Mouse (Mus musculus) T-cell, adult 2 months (primary cell): ENCODE measurements around the gene Usp48.

Experiments
- DNase-seq: peaks from one replicate; pipeline ENCODE4 v3.0.0; 2022; ENCODE audit warnings: low spot score

Usp48 gene

DNA sequence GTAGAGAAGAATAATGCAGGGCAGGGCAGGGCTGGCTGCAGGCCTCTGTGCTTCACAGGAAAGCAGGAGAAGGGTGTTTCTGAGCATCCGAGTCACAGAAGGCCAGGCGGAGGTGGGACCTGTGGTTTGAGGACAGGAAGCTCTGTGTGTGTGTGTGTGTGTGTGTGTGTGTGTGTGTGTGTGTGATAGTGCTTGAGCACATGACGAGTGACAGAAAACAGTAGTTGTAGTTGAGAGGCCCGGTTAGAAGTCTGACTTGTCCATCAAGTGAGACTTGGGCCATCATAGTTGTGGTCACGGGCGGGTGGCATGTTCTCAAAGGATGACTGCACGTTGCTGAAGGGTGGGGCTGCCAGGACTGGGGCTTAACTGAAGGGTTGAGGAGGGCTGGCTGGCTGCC, 16.1 kb downstream of the Usp48 start:
- peak; percentile 68 for DNase-seq

- DNase-seq, result no peak
Measured at GRCm38 (mm10) chr4:137610256-137610655, 16.7 kb downstream of the Usp48 start.

- no peak for DNase-seq
Measured at GRCm38 (mm10) chr4:137622847-137623246, 29.3 kb downstream of the Usp48 start.

GRCm38 (mm10) chr4:137627476-137628235, 34.1 kb downstream of the Usp48 start:
- no peak for DNase-seq

GRCm38 (mm10) chr4:137628400-137628799, 34.8 kb downstream of the Usp48 start:
- no peak for DNase-seq

DNA sequence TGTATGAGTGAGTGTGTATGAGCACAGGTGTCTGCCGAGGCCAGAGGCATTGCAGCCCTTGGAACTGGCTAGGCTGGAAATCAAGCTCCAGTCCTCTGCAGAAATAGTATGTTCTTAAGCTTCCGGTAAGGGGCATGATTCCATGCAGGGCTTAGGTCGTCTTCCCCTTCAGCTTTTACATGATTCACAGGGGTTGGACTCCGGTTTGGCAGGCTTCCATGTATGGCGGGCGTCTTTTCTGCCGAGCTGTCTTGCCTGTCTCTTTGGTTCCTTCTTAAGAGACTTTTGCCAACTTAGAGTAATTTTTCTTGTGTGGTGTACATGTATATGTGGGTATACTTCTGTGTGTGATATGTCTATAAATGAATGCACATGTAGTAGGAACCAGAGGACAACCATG, 35.8 kb downstream of the Usp48 start:
- DNase-seq, result no peak

- DNase-seq, result no peak
Measured at GRCm38 (mm10) chr4:137630153-137630552, 36.6 kb downstream of the Usp48 start.

DNA sequence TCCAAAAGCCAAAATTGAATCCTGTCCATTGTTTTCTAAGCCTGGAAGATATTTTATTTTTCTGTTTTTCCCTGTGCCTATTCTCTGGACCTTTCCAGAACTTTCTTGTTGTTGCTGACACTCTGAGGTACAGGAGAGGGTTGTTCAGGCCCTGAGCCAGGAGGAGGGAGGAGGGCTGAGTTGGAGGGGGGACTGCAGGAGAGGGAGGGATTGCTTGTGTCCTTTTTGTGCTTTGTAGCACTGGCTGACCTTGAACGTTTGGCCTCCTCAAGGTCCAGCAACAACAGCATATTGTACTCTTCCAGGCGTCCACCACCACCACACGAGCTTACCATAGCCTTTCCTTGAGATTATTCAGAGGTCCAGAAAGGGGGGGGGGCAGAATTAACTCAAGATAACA, 38.0 kb downstream of the Usp48 start:
- no peak for DNase-seq

GRCm38 (mm10) chr4:137633394-137633793, 39.8 kb downstream of the Usp48 start:
- DNase-seq, result no peak

DNA sequence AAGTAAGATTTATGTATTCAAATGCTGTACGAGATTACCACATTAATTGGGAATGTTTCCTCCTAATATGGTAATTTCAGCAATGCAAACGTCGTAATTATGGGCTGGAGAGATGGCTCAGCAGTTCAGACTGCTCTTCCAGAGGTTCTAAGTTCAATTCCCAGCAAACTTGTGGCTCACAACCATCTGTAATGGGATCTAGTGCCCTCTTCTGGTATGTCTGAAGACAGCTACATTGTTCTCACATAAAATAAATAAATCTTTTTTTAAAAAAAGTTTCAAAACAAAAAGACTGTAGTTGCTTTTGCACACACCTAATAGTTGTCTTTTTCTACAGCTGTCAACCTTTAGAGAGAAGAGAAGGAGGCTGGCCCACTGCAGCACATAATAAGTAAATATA, 43.0 kb downstream of the Usp48 start:
- no peak for DNase-seq

- peak; percentile 65 for DNase-seq
Measured at GRCm38 (mm10) chr4:137641556-137641955, 48.0 kb downstream of the Usp48 start.

GRCm38 (mm10) chr4:137642101-137642500, 48.5 kb downstream of the Usp48 start:
- DNase-seq, result no peak

DNA sequence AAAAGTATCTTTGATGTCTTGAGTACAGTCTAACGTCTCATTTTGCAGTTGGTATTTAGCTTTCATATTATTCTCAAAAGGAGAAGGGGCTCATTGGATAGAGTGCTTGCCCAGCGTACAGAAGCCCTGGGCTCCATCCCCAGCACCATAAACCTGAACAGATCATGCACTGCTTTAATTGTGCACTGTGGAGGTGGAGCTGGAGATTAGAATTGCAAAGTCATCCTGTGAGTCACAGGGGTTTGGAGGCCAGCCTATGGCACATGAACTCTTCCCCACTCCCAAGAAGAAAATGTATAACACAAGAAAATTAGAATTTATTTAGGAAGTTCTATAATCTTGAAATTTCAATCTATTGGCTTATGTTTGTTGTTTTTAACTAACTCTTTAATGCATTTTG, 49.9 kb downstream of the Usp48 start:
- no peak for DNase-seq

GRCm38 (mm10) chr4:137646262-137646661, 52.7 kb downstream of the Usp48 start:
- no peak for DNase-seq

DNA sequence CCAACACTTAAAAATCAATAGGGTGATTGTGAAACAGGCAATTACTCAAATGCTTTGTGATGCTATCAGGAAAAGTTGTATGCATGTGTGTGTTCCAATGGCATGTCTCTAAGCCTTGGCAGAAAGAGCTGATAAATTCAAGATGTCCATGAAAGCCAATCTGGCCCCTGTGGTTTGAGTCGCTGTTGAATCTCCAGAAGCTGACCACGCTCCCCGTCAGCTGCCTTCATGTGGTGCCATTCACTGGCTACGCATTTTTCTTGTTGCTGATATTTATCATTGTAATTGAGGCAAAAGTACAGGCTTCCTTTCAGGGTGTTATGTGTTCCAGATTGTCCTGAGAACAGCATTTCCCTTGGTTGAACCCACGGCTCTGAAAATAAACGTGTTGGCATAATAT, 54.1 kb downstream of the Usp48 start:
- DNase-seq, result no peak

- DNase-seq, result no peak
Measured at GRCm38 (mm10) chr4:137648230-137648629, 54.7 kb downstream of the Usp48 start.

DNA sequence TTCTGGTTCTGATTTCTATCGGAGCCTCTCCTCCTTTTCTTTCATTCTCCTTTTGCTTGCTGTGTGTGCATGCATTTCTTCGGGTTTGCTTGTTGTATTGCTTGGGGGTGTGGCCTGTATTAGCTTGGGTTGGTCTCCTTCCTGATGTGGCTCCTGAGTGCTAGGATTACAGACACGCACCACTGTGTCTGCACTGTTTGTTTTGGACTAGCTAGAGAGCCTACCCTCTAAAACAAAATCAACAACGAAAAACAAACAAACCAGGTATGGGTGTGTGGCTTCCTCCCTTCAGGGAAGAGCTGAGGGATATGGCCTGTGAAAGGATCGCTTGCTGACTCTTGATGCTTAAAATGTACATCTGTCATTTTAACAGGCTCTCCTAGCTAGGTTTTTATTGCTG, 57.4 kb downstream of the Usp48 start:
- no peak for DNase-seq

- DNase-seq, result no peak
Measured at GRCm38 (mm10) chr4:137652835-137653346, 59.3 kb downstream of the Usp48 start.

DNA sequence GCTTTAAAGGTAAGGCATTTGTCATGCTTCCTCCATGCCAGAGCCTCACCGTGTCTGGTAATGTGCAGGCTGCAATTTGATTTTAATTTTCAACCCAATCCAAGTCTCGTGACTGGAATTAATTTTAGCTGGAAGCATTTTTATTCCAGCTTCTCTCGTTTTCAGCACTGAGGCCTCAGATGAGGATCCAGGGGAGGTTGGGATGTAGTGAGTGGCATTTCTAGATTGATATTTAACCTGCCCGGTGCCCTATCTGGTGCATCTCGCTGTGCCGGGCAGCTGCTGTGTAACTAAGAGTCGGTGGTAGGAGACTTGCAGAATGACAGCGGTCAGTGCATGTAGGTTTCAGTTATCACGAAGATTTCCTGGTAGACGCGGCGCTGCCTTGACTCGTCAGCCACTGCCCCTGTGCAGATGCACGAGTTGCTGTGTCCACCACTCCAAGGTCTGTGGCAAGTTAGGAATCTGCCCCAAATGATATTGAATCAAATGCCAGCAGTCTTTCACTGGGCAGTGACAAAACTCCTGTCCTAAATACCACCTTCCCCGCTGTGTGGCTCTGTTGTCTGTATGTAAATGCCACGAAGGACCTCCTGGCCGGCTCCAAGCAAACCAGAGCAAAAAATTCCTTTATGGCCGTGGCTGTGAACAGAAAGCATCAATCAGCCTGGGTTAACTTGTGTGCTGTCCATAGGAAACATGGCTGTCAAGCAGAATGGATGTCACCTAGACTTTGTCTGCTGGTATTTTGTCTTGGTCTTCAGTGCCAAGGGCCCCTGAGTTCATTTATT, 61.9 kb downstream of the Usp48 start:
- DNase-seq, result no peak

DNA sequence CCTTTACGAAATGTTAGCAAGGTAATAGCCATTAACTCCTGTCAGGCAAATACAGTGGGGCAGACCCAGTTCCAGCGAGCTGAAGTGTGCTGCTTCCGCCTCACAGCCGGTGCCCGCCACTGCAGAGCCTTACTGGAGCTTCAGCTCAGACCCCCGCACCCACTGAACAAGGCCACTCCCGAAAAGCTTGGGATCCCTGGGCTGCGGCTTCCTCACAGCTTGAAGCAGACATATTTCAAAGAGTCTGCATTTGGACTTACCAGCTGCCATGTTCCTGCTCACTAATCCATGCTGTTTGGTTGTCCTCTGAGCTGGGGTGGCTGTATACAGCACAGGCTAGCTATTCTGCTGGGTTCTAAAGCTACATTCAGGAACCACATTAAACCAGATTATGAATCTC, 64.1 kb downstream of the Usp48 start:
- DNase-seq, result no peak

- no peak for DNase-seq
Measured at GRCm38 (mm10) chr4:137659541-137659940, 66.0 kb downstream of the Usp48 start.

- DNase-seq, result no peak
Measured at GRCm38 (mm10) chr4:137660364-137661077, 67.0 kb downstream of the Usp48 start.

DNA sequence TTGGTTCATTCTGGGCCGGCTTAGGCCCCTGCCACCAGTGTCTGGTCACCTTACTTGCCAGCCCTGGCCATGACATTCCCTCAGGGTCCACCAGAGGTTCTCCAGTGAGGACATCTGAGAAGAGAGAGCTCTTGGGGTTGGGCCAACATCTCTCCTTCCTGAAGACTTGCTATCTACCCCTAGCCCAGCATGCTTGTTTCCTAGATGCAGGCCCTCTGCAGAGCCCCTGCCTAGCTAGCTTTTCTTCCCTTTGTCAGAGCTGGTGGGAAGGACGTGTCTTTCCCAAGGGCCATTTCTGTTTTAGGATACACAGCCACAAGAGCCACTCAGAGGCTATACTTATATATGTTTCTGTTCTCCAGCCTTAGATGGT, 67.5 kb downstream of the Usp48 start:
- DNase-seq, result no peak
